Mouse (Mus musculus) spleen, adult 2 months (tissue): ENCODE results near the gene Fkbp6.

Source experiments
- CTCF ChIP-seq: fragments of 200-500 bp; IDR thresholded peaks from 2 replicates; pipeline ENCODE4 v1.5.1; 2011; ENCODE audit warnings: mild to moderate bottlenecking, inconsistent platforms; ENCODE audit not compliant: insufficient read depth, insufficient read length, insufficient replicate concordance; ENCODE audit errors: extremely low read depth
- POLR2A ChIP-seq: fragments of 200-500 bp; IDR thresholded peaks from 2 replicates; pipeline ENCODE4 v1.6.1; 2011; ENCODE audit warnings: low read depth, low read length, inconsistent platforms

GRCm38 (mm10) chr5:135357556-135357955 lies 7.7 kb upstream of the Fkbp6 start:
- no peak for TF ChIP-seq CTCF
- no peak for TF ChIP-seq POLR2A
